Mouse (Mus musculus): ENCODE results near the gene Abcc5.
"Not testable (repeated sequence)": the region's sequence is repeated elsewhere in the genome, so short reads cannot be mapped to it uniquely, and the experiment has no call there.

Abcc5 gene

GRCm38 (mm10) chr16:20422938-20423730 is 3.1 kb downstream of the Abcc5 start:
- no peak for DNase-seq (ENCODE audit: low spot score)

GRCm38 (mm10) chr16:20418054-20418453 is 8.1 kb downstream of the Abcc5 start:
- no peak for DNase-seq (ENCODE audit: low spot score)

GRCm38 (mm10) chr16:20416262-20416661 is 9.9 kb downstream of the Abcc5 start:
- DNase-seq (ENCODE audit: low spot score), result no peak

GRCm38 (mm10) chr16:20415804-20416203 is 10.4 kb downstream of the Abcc5 start:
- DNase-seq (ENCODE audit: low spot score), result no peak

- no peak for DNase-seq (ENCODE audit: low spot score)
These were observed 11.0 kb downstream of the Abcc5 start for GRCm38 (mm10) chr16:20415211-20415610.

GRCm38 (mm10) chr16:20413870-20414331 is 12.3 kb downstream of the Abcc5 start:
- no peak for DNase-seq (ENCODE audit: low spot score)

GRCm38 (mm10) chr16:20411958-20412570 is 14.1 kb downstream of the Abcc5 start:
- DNase-seq (ENCODE audit: low spot score), result no peak

- DNase-seq (ENCODE audit: low spot score), result no peak
These were observed 20.9 kb downstream of the Abcc5 start for GRCm38 (mm10) chr16:20405335-20405734.

GRCm38 (mm10) chr16:20403327-20403726 is 22.9 kb downstream of the Abcc5 start:
- DNase-seq (ENCODE audit: low spot score), result no peak

GRCm38 (mm10) chr16:20401592-20401991 is 24.6 kb downstream of the Abcc5 start:
- no peak for DNase-seq (ENCODE audit: low spot score)

- DNase-seq (ENCODE audit: low spot score), result no peak
These were observed 25.2 kb downstream of the Abcc5 start for GRCm38 (mm10) chr16:20400707-20401591.

GRCm38 (mm10) chr16:20396851-20397250 is 29.3 kb downstream of the Abcc5 start:
- DNase-seq (ENCODE audit: low spot score), result no peak

- DNase-seq (ENCODE audit: low spot score), result no peak
These were observed 30.8 kb downstream of the Abcc5 start for GRCm38 (mm10) chr16:20395216-20395907.

GRCm38 (mm10) chr16:20391753-20392152 is 34.4 kb downstream of the Abcc5 start:
- DNase-seq (ENCODE audit: low spot score), result no peak

GRCm38 (mm10) chr16:20390233-20390632 is 36.0 kb downstream of the Abcc5 start:
- no peak for DNase-seq (ENCODE audit: low spot score)

GRCm38 (mm10) chr16:20381031-20381430 is 45.2 kb downstream of the Abcc5 start:
- DNase-seq (ENCODE audit: low spot score), result no peak

GRCm38 (mm10) chr16:20375341-20375740 is 50.9 kb downstream of the Abcc5 start:
- no peak for DNase-seq (ENCODE audit: low spot score)

- no peak for DNase-seq (ENCODE audit: low spot score)
These were observed 54.5 kb downstream of the Abcc5 start for GRCm38 (mm10) chr16:20371731-20372130.

GRCm38 (mm10) chr16:20368221-20368620 is 58.0 kb downstream of the Abcc5 start:
- no peak for DNase-seq (ENCODE audit: low spot score)

GRCm38 (mm10) chr16:20362121-20362520 is 64.1 kb downstream of the Abcc5 start:
- no peak for DNase-seq (ENCODE audit: low spot score)

- DNase-seq (ENCODE audit: low spot score), result not testable (repeated sequence)
These were observed 64.7 kb downstream of the Abcc5 start for GRCm38 (mm10) chr16:20361496-20361895.

Measured in urinary bladder, postnatal 25 days (tissue).